Mouse (Mus musculus): ENCODE results near the gene Mical2.

- TF ChIP-seq CTCF (IDR thresholded peaks at IDR 0.05; ENCODE audit: borderline replicate concordance, extremely low read depth, insufficient read depth, insufficient read length) (no peak), POLR2A (IDR thresholded peaks at IDR 0.05; ENCODE audit: borderline replicate concordance, extremely low read depth, insufficient read depth, insufficient read length, poor library complexity, severe bottlenecking) (no peak)
Observed at GRCm38 (mm10) chr7:112331804-112332203, 106.1 kb downstream of the Mical2 start.

Measured in brain, embryonic 14.5 days (tissue).